Mouse (Mus musculus): ENCODE data around the gene Cacnb4. TPM values are rescaled to one million over a fixed set of nuclear protein-coding genes. Genes with fewer than 3 reads are reported as not detected.

Gene Cacnb4
- polyA plus RNA-seq, 1 experiment from 2014 or later: 10.7 TPM

DNA sequence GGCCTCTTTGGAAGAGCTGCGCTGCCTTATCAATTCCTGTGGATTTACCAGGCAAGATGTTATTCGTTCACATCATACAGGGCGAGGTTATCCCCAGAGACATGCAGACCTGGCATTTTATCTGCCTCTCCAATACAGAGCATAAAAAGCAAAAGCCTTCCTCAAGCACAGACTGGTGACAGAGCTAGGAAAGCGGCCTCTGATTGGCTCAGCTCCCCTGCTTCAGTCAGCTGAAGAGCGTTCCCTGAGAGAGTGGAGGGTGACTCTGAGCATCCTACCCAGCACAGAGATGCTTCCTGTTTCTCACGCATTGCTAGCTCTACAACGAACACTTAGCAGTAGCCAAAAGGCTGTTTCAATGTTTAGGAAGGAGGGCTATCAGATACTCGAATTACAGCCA, 118.2 kb downstream of the Cacnb4 start:
- peak overlapping the region; percentile 52 for H3K4me3 ChIP-seq
- 20% methylated on average over 8 of the region's 8 CpGs for WGBS
- H3K36me3 ChIP-seq: no peaks in the 10 kb centered on the region
- ATAC-seq (ENCODE audit: low FRiP score, low read depth): peak; percentile 97
- peak overlapping the region; percentile 59 for H3K4me2 ChIP-seq
- no peaks in the 10 kb centered on the region for H3K27me3 ChIP-seq
- peak overlapping the region; percentile 64 for H3K9ac ChIP-seq
- peaks cover 32% of the 10 kb centered on the region for H3K4me1 ChIP-seq (replicated peaks)
- no peaks in the 10 kb centered on the region for H3K9me3 ChIP-seq
- peak overlapping the region; percentile 91 for H3K27ac ChIP-seq (replicated peaks)

- Histone ChIP-seq H3K4me2 (peak overlapping the region; percentile 59), H3K27me3 (no peaks in the 10 kb centered on the region), H3K4me3 (peak overlapping the region; percentile 52), H3K27ac (replicated peaks) (peak overlapping the region; percentile 91), H3K9ac (peak overlapping the region; percentile 64), H3K9me3 (no peaks in the 10 kb centered on the region), H3K36me3 (no peaks in the 10 kb centered on the region), H3K4me1 (replicated peaks) (peaks cover 32% of the 10 kb centered on the region)
- WGBS: 13% methylated on average over 12 of the region's 12 CpGs
- peak; percentile 86 for ATAC-seq (ENCODE audit: low FRiP score, low read depth)
These were observed 118.9 kb downstream of the Cacnb4 start for GRCm38 (mm10) chr2:52557503-52558275.

- no peaks in the 10 kb centered on the region for H3K36me3 ChIP-seq
- peaks cover 32% of the 10 kb centered on the region for H3K4me1 ChIP-seq (replicated peaks)
- 41% methylated on average over 4 of the region's 4 CpGs for WGBS
- peak overlapping the region; percentile 91 for H3K27ac ChIP-seq (replicated peaks)
- no peaks in the 10 kb centered on the region for H3K27me3 ChIP-seq
- no peaks in the 10 kb centered on the region for H3K9me3 ChIP-seq
- no peak for ATAC-seq (ENCODE audit: low FRiP score, low read depth)
- H3K4me2 ChIP-seq: peak overlapping the region; percentile 59
- H3K4me3 ChIP-seq: peak overlapping the region; percentile 52
- H3K9ac ChIP-seq: peak overlapping the region; percentile 64
These were observed 119.7 kb downstream of the Cacnb4 start for GRCm38 (mm10) chr2:52556961-52557326.

- H3K27ac ChIP-seq (replicated peaks): 0 out of 2 replicates have a peak overlapping the region, but pooled peaks have one; percentile 91
- no peak for ATAC-seq (ENCODE audit: low FRiP score, low read depth)
- 78% methylated on average over 20 of the region's 20 CpGs for WGBS
- H3K4me3 ChIP-seq: peak overlapping the region; percentile 52
- peak overlapping the region; percentile 64; the same call in 1 of the 2 replicates for H3K9ac ChIP-seq
- no peaks in the 10 kb centered on the region for H3K36me3 ChIP-seq
- H3K4me1 ChIP-seq (replicated peaks): peaks cover 32% of the 10 kb centered on the region
- no peaks in the 10 kb centered on the region for H3K9me3 ChIP-seq
- H3K4me2 ChIP-seq: peak overlapping the region; percentile 59
- H3K27me3 ChIP-seq: no peaks in the 10 kb centered on the region
These were observed 120.2 kb downstream of the Cacnb4 start for GRCm38 (mm10) chr2:52556298-52556960.

- 97% methylated on average over 3 of the region's 3 CpGs for WGBS
- Histone ChIP-seq H3K9ac (no peak overlapping the region), H3K4me3 (no peak overlapping the region), H3K4me2 (no peak overlapping the region), H3K27ac (replicated peaks) (no peak overlapping the region), H3K4me1 (replicated peaks) (no peaks in the 10 kb centered on the region), H3K36me3 (peaks cover 6% of the 10 kb centered on the region; the same call in 1 of the 2 replicates), H3K9me3 (no peaks in the 10 kb centered on the region), H3K27me3 (no peaks in the 10 kb centered on the region)
- no peak for ATAC-seq (ENCODE audit: low FRiP score, low read depth)
These were observed 128.2 kb downstream of the Cacnb4 start for GRCm38 (mm10) chr2:52548401-52548800.

DNA sequence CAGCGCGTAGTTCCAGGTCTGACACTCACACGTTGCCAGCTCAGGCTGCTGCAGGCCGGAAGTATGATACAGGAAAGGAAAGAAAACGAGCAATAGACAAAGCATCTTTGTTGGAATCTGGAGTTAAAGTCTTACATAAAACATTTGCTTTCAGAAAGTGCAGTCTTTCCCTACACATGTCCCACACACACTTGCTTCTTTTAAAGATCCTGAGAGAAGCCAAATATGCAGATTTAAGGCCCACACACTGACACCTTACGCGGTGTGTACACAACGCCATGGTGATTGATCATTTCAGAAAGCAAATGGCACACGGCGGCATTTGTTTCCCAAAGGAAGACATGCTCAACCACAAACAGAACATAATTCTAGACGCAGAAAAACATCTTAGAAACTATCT, 129.3 kb downstream of the Cacnb4 start:
- H3K4me3 ChIP-seq: no peak overlapping the region
- no peak overlapping the region for H3K9ac ChIP-seq
- H3K9me3 ChIP-seq: no peaks in the 10 kb centered on the region
- WGBS: 82% methylated on average over 11 of the region's 11 CpGs
- H3K4me2 ChIP-seq: no peak overlapping the region
- no peaks in the 10 kb centered on the region for H3K4me1 ChIP-seq (replicated peaks)
- H3K36me3 ChIP-seq: peaks cover 6% of the 10 kb centered on the region; the same call in 1 of the 2 replicates
- no peak for ATAC-seq (ENCODE audit: low FRiP score, low read depth)
- no peak overlapping the region for H3K27ac ChIP-seq (replicated peaks)
- no peaks in the 10 kb centered on the region for H3K27me3 ChIP-seq

DNA sequence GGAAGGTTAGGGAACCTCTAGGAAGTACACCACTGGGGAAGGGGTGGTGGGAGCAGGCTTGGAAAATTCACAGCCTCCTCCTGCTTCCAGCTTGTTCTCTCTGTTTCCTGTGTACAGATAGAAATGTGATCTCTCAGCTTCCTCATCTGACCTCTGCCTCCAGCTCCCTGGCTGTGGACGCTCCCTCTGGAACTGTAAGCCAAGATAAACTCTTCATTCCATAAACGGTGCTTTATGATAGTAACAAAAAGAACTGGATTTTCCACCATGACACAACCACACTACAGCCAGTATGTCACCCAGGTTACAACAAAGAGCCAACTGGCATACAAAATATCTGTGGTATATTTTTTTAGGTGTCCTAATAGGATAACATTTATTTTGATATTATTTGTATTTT, 132.1 kb downstream of the Cacnb4 start:
- no peaks in the 10 kb centered on the region for H3K27me3 ChIP-seq
- no peak overlapping the region for H3K4me2 ChIP-seq
- 87% methylated on average over 2 of the region's 2 CpGs for WGBS
- H3K4me3 ChIP-seq: no peak overlapping the region
- H3K9ac ChIP-seq: no peak overlapping the region
- no peaks in the 10 kb centered on the region for H3K9me3 ChIP-seq
- ATAC-seq (ENCODE audit: low FRiP score, low read depth): no peak
- H3K4me1 ChIP-seq (replicated peaks): no peaks in the 10 kb centered on the region
- no peak overlapping the region for H3K27ac ChIP-seq (replicated peaks)
- peaks cover 6% of the 10 kb centered on the region; the same call in 1 of the 2 replicates for H3K36me3 ChIP-seq

DNA sequence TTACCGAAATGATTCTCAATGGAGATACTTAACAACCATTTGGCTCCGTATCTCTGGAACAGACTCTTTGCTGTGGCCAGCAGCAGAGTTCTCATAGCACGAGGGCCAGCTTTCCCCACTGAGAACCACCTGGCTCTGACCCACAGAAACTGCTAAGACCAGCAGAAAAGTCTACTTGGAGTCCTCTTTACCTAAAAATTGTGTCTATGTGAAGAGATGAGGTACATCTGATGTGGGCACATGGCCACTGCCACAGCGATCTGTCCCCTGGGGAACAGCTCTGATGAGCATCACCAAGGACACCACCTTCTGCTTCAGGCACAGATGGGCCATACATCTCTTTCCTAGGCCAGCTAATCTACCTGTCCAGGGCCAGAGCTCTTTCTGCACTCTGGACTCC, 135.6 kb downstream of the Cacnb4 start:
- no peak for ATAC-seq (ENCODE audit: low FRiP score, low read depth)
- Histone ChIP-seq H3K36me3 (peaks cover 6% of the 10 kb centered on the region; the same call in 1 of the 2 replicates), H3K27me3 (no peaks in the 10 kb centered on the region), H3K27ac (replicated peaks) (no peak overlapping the region), H3K9me3 (no peaks in the 10 kb centered on the region), H3K4me2 (no peak overlapping the region), H3K9ac (no peak overlapping the region), H3K4me3 (no peak overlapping the region), H3K4me1 (replicated peaks) (no peaks in the 10 kb centered on the region)
- WGBS: 91% methylated on average over 4 of the region's 4 CpGs

DNA sequence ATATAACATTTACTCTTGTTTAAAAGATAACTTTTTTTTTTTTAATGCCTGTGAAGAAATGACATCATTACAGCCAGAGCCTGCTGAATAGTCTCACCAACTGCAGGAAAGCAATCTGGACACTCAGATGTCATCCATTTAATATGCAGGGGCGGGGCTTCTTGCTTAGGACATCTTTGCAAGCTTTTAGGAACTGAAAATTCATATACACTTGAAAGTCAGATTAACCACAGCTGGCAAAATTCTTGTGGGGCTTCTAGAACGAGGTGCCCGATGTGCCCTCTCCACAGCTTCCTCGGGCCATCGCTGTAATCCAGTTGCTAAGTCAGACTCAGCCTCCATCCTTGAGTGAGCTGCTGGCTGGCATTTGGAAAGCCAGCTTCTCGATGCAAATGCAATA, 137.3 kb downstream of the Cacnb4 start:
- Histone ChIP-seq H3K9ac (no peak overlapping the region), H3K4me2 (no peak overlapping the region), H3K27ac (replicated peaks) (no peak overlapping the region), H3K36me3 (0 out of 2 replicates have a peak, but pooled peaks cover under 1% of the 10 kb centered on the region), H3K9me3 (no peaks in the 10 kb centered on the region), H3K4me3 (no peak overlapping the region), H3K27me3 (no peaks in the 10 kb centered on the region), H3K4me1 (replicated peaks) (no peaks in the 10 kb centered on the region)
- 82% methylated on average over 6 of the region's 6 CpGs for WGBS
- no peak for ATAC-seq (ENCODE audit: low FRiP score, low read depth)

- Histone ChIP-seq H3K4me1 (replicated peaks) (no peaks in the 10 kb centered on the region), H3K27ac (replicated peaks) (no peak overlapping the region), H3K4me3 (no peak overlapping the region), H3K36me3 (no peaks in the 10 kb centered on the region), H3K9ac (no peak overlapping the region), H3K9me3 (no peaks in the 10 kb centered on the region), H3K4me2 (no peak overlapping the region), H3K27me3 (no peaks in the 10 kb centered on the region)
- WGBS: 95% methylated on average over 3 of the region's 3 CpGs
- ATAC-seq (ENCODE audit: low FRiP score, low read depth): no peak
These were observed 139.0 kb downstream of the Cacnb4 start for GRCm38 (mm10) chr2:52537645-52538044.

GRCm38 (mm10) chr2:52537155-52537554, 139.5 kb downstream of the Cacnb4 start:
- H3K27me3 ChIP-seq: no peaks in the 10 kb centered on the region
- H3K36me3 ChIP-seq: no peaks in the 10 kb centered on the region
- no peak overlapping the region for H3K4me3 ChIP-seq
- H3K4me2 ChIP-seq: no peak overlapping the region
- 94% methylated on average over 9 of the region's 9 CpGs for WGBS
- H3K9ac ChIP-seq: no peak overlapping the region
- ATAC-seq (ENCODE audit: low FRiP score, low read depth): no peak
- no peaks in the 10 kb centered on the region for H3K4me1 ChIP-seq (replicated peaks)
- no peak overlapping the region for H3K27ac ChIP-seq (replicated peaks)
- no peaks in the 10 kb centered on the region for H3K9me3 ChIP-seq

DNA sequence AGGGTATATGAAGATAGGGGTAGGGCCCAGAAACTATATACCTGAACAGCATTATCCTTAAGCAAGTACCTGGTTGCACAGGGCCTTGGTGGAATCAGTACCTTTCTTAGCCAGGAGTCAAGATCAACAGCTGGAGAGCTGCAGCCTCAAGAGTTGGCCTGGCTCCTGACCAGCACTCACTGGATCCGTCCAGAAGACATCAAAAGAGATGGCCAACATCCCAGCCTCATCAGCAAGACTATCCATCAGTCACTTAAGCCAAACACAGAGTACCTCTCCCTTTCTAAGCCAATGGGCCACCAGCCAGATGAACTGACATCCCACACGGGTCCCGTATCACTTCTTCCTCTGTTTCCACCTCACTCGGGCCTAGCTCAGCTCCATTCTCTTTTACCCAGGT, 140.1 kb downstream of the Cacnb4 start:
- Histone ChIP-seq H3K36me3 (no peaks in the 10 kb centered on the region), H3K9ac (no peak overlapping the region), H3K4me1 (replicated peaks) (no peaks in the 10 kb centered on the region), H3K4me2 (no peak overlapping the region), H3K27me3 (no peaks in the 10 kb centered on the region), H3K4me3 (no peak overlapping the region), H3K9me3 (no peaks in the 10 kb centered on the region), H3K27ac (replicated peaks) (no peak overlapping the region)
- no peak for ATAC-seq (ENCODE audit: low FRiP score, low read depth)
- WGBS: 82% methylated on average over 4 of the region's 4 CpGs

All from hindbrain, embryonic 15.5 days (tissue).